Mouse (Mus musculus) MEL (cell line): ENCODE results near the gene Tmem50b.

Source experiments
- CTCF ChIP-seq, 3 experiments: IDR thresholded peaks in 2 of 3; conservative IDR thresholded peaks in 1 of 3; 2 replicates each; pipeline ENCODE4 v1.5.1; 2011 to 2012; ENCODE audit warnings: low read length in 3 of 3, low read depth in 2 of 3, mild to moderate bottlenecking in 2 of 3, improper control_type of control experiment in 1 of 3, inconsistent platforms in 1 of 3, mixed read lengths in 1 of 3, moderate library complexity in 1 of 3; ENCODE audit not compliant: control insufficient read depth in 1 of 3, insufficient read depth in 1 of 3, poor library complexity in 1 of 3, severe bottlenecking in 1 of 3
- E2F4 ChIP-seq: IDR thresholded peaks from 2 replicates; pipeline ENCODE4 v1.6.1; 2011; ENCODE audit warnings: low read depth, low read length, improper control_type of control experiment, borderline replicate concordance
- GABPA ChIP-seq: IDR thresholded peaks from 2 replicates; pipeline ENCODE4 v1.6.1; 2012; ENCODE audit warnings: low read depth, mild to moderate bottlenecking, inconsistent platforms, low read length, improper control_type of control experiment, moderate library complexity
- GATA1 ChIP-seq: IDR thresholded peaks from 2 replicates; pipeline ENCODE4 v1.6.1; 2011; ENCODE audit warnings: low read depth, low read length, improper control_type of control experiment
- JUND ChIP-seq: IDR thresholded peaks from 2 replicates; pipeline ENCODE4 v1.6.1; 2011; ENCODE audit warnings: low read depth, mild to moderate bottlenecking, improper control_type of control experiment, low read length
- NELFE ChIP-seq: IDR thresholded peaks from 2 replicates; pipeline ENCODE4 v1.6.1; 2011; ENCODE audit warnings: low read depth, low read length, improper control_type of control experiment
- NRF1 ChIP-seq: IDR thresholded peaks from 2 replicates; pipeline ENCODE4 v1.6.1; 2014; ENCODE audit warnings: low read depth, mild to moderate bottlenecking, inconsistent platforms, low read length, improper control_type of control experiment, moderate library complexity; ENCODE audit not compliant: poor library complexity, insufficient read depth, severe bottlenecking
- POLR2A ChIP-seq, 2 experiments: IDR thresholded peaks; 2 replicates each; pipeline ENCODE4 v1.6.1; 2011 to 2012; ENCODE audit warnings: low read length in 2 of 2, mild to moderate bottlenecking in 2 of 2, control low read depth in 1 of 2, improper control_type of control experiment in 1 of 2, low read depth in 1 of 2, moderate library complexity in 1 of 2; ENCODE audit not compliant: control insufficient read depth in 1 of 2, insufficient read depth in 1 of 2, poor library complexity in 1 of 2
- TAL1 ChIP-seq: IDR thresholded peaks from 2 replicates; pipeline ENCODE4 v1.6.1; 2012; ENCODE audit warnings: mild to moderate bottlenecking, inconsistent platforms, low read length, moderate library complexity, mixed read lengths
- TBP ChIP-seq: IDR thresholded peaks from 2 replicates; pipeline ENCODE4 v1.8.0; 2011; ENCODE audit warnings: low read depth, low read length, improper control_type of control experiment

DNA sequence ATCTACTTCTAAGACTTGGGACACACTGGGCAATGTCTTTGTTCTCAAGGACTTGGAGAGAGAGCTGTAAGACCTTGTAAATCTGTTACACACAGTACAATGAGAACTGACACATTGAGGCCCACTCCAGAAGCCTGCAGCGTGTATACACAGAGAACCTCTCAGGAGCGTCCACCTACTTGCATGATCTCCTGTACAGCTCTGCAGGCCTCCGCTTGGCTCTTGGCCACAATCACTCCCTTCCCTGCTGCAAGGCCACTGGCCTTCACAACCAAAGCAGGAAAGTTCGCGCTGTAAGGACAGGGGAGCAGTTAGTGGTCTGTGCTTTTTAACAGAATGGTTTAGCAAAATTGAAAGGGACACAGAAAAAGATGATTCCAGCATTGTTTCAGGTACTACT lies 41.6 kb upstream of the Tmem50b start:
- TF ChIP-seq POLR2A (IDR thresholded peaks at IDR 0.05; ENCODE audit: control insufficient read depth in 1 of 2, insufficient read depth in 1 of 2, low read depth in 1 of 2, low read length in 2 of 2, poor library complexity in 1 of 2) (no peak), TAL1 (no peak), TBP (no peak), CTCF (IDR thresholded peaks at IDR 0.05 in 2 of 3, conservative IDR thresholded peaks at IDR 0.05 in 1 of 3; ENCODE audit: control insufficient read depth in 1 of 3, insufficient read depth in 1 of 3, low read depth in 2 of 3, low read length in 3 of 3, poor library complexity in 1 of 3, severe bottlenecking in 1 of 3) (no peak), NELFE (no peak), NRF1 (no peak), GATA1 (no peak), JUND (no peak), E2F4 (no peak), GABPA (no peak)
